Mouse (Mus musculus): ENCODE measurements around the gene Esd.

Esd gene

GRCm38 (mm10) chr14:74784243-74784934 is 52.3 kb downstream of the Esd start:
- ChIA-PET CTCF (no interaction called here), POLR2A (interaction anchor here in 2 of 4 experiments (0.7 to 1.3 kb wide), 4 partner anchors 9 to 83 kb away, joined by 3 to 14 read pairs (median 4); no protein-coding TSS in a partner anchor)

- CTCF ChIA-PET, result no interaction called here
Observed at GRCm38 (mm10) chr14:74787717-74788116, 55.6 kb downstream of the Esd start.

GRCm38 (mm10) chr14:74788766-74789165 is 56.7 kb downstream of the Esd start:
- ChIA-PET POLR2A (interaction anchor here in 1 of 4 experiments (0.9 to 1.2 kb wide), 2 partner anchors 16 to 24 kb away, joined by 3 read pairs; no protein-coding TSS in a partner anchor), CTCF (interaction anchor here in 1 of 4 experiments (0.5 to 1.0 kb wide), 2 partner anchors 155 to 201 kb away, joined by 3 to 4 read pairs; no protein-coding TSS in a partner anchor)

More at GRCm38 (mm10) chr14:74787717-74788116, 55.6 kb downstream of the Esd start:
- POLR2A ChIA-PET, result interaction anchor here in 1 of 4 experiments (1.2 kb wide), 1 partner anchor 12 kb away, joined by 4 read pairs; no protein-coding TSS in a partner anchor

- ChIA-PET CTCF (no interaction called here), POLR2A (interaction anchor here in 2 of 4 experiments (0.6 to 1.6 kb wide), 4 partner anchors 10 to 171 kb away, joined by 3 to 4 read pairs (median 4); partner anchors contain the start of gene Lrch1 (in 1 of the 2))
Observed at GRCm38 (mm10) chr14:74790535-74790934, 58.4 kb downstream of the Esd start.

GRCm38 (mm10) chr14:74792793-74793192 is 60.7 kb downstream of the Esd start:
- POLR2A ChIA-PET, result no interaction called here
- CTCF ChIA-PET, result no interaction called here

GRCm38 (mm10) chr14:74794931-74795330 is 62.8 kb downstream of the Esd start:
- ChIA-PET POLR2A (interaction anchor here in 1 of 4 experiments (0.6 kb wide), 1 partner anchor 27 kb away, joined by 3 read pairs; no protein-coding TSS in a partner anchor), CTCF (interaction anchor here in 1 of 4 experiments (0.5 kb wide), 1 partner anchor 18 kb away, joined by 3 read pairs; no protein-coding TSS in a partner anchor)

GRCm38 (mm10) chr14:74797386-74798062 is 65.4 kb downstream of the Esd start:
- ChIA-PET CTCF (no interaction called here), POLR2A (interaction anchor here in 1 of 4 experiments (0.6 to 1.3 kb wide), 3 partner anchors 13 to 124 kb away, joined by 3 to 4 read pairs (median 3); partner anchors contain the start of gene Esd)

- ChIA-PET CTCF (no interaction called here), POLR2A (interaction anchor here in 1 of 4 experiments (0.6 to 1.3 kb wide), 3 partner anchors 13 to 124 kb away, joined by 3 to 4 read pairs (median 3); partner anchors contain the start of gene Esd)
Observed at GRCm38 (mm10) chr14:74798063-74798890, 66.2 kb downstream of the Esd start.

Measured in embryonic stem cell, embryonic (primary cell).